Mouse (Mus musculus) macrophage (primary cell): ENCODE results near the gene Sycn. TPM values are rescaled to one million over a fixed set of nuclear protein-coding genes. Genes with fewer than 3 reads are reported as not detected.

Source experiments
- H3K27ac ChIP-seq: fragments of 350-480 bp; formaldehyde crosslinking; 2 replicates; pipeline ENCODE4 v1.9.0; 2021
- H3K36me3 ChIP-seq: fragments of 350-480 bp; formaldehyde crosslinking; 2 replicates; pipeline ENCODE4 v1.9.0; 2021; ENCODE audit errors: inconsistent target
- H3K4me3 ChIP-seq: fragments of 350-480 bp; formaldehyde crosslinking; 2 replicates; pipeline ENCODE4 v1.9.0; 2021; ENCODE audit errors: inconsistent target
- H3K79me2 ChIP-seq: fragments of 350-480 bp; formaldehyde crosslinking; 2 replicates; pipeline ENCODE4 v1.9.0; 2021; ENCODE audit errors: inconsistent target
- WGBS: methylation state at CpG from one replicate; pipeline ENCODE4 v1.1.7; 2026; ENCODE audit warnings: inconsistent platforms; ENCODE audit not compliant: missing documents; 5-methylcytosine and 5-hydroxymethylcytosine counted together
- polyA plus RNA-seq: library from polyadenylated mRNA; stranded (reverse); fragments of 250-400 nt; gene quantifications from 3 replicates; pipeline ENCODE4 v1.2.4, GENCODE M21; 2018; ENCODE audit warnings: inconsistent platforms

Sycn gene
- polyA plus RNA-seq, 1 experiment from 2014 or later = not detected

- Histone ChIP-seq H3K4me3 (no peak overlapping the region), H3K36me3 (no peaks in the 10 kb centered on the region), H3K27ac (no peak overlapping the region), H3K79me2 (no peaks in the 10 kb centered on the region)
- WGBS = 74% methylated on average over 7 of the region's 7 CpGs
These were observed 5.2 kb downstream of the Sycn start for GRCm38 (mm10) chr7:28545891-28546210.

DNA sequence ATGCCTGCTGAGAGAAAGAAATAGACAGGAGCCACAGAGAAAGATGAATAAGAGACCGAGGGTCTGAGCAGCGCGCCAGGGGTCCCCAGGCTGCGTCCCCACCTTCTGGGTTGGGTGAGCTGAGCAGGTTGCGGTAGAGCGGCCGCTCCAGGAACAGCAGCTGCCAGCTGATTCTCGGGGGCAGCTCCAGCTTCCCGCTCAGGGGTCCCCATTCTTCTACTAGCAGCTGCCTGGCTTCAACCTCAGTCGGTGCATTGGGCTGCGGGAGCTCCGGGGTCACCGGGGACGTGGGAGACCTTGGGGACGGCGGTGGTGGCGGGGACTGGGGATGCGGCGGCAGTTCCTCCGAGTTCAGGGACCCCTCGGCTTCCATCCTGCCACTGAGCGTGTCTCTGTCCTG is 6.0 kb downstream of the Sycn start:
- H3K36me3 ChIP-seq = no peaks in the 10 kb centered on the region
- no peak overlapping the region for H3K27ac ChIP-seq
- WGBS = 4% methylated on average over 22 of the region's 22 CpGs
- no peak overlapping the region for H3K4me3 ChIP-seq
- no peaks in the 10 kb centered on the region for H3K79me2 ChIP-seq

DNA sequence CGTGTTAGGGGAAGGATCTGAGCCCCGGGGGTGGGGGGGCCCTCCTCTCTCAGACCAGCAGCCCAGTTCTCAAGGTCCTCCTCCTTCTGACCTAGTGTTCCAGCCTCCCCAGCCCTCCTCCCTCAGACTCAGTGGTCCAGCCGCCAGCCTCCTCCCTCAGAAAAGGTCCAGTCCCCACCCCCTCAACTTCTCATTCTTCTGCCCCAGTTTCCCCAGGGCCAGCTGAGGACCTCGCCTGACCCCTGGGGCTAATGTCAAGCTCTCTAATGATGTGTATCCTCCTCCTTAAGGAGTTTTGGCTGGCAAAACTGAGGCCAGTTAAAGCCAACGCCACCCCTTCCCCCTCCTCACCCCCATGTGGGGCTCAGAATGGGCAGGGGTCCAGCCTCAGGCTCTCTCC is 6.5 kb downstream of the Sycn start, which contains the start of gene Nccrp1:
Gene Nccrp1 (minus strand): TSS at position 101 of the 400 bp plus-strand sequence.
- no peaks in the 10 kb centered on the region for H3K36me3 ChIP-seq
- no peaks in the 10 kb centered on the region for H3K79me2 ChIP-seq
- WGBS = 13% methylated on average over 5 of the region's 5 CpGs
- no peak within 1 kb of the TSS for H3K4me3 ChIP-seq
- no peak within 1 kb of the TSS for H3K27ac ChIP-seq

DNA sequence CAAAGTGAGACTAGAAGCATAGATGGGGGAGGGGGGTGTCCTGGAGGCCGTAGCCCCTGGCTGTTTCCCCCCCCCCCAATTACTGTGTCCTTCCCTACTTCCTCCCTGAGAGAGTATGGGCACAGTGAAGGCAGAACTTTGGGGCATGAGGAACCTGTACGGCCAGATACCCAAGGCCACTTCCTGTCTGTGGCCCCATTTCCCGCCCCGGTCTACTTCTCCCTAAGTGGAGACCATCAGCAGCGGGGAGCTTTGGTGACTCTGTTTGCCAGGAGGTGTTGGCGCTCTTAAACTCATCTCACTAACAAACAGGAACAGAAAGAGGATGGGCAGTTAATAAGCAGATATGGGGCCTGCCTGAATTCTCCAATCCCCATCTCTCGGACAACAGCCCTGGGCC is 6.9 kb downstream of the Sycn start:
- WGBS = 7% methylated on average over 7 of the region's 7 CpGs
- no peak overlapping the region for H3K27ac ChIP-seq

GRCm38 (mm10) chr7:28553076-28553475 is 12.4 kb downstream of the Sycn start:
- WGBS = 92% methylated on average over 6 of the region's 6 CpGs
- Histone ChIP-seq H3K27ac (no peak overlapping the region), H3K79me2 (no peaks in the 10 kb centered on the region), H3K4me3 (no peak overlapping the region), H3K36me3 (no peaks in the 10 kb centered on the region)

More for the DNA sequence above, 6.9 kb downstream of the Sycn start:
- H3K79me2 ChIP-seq = no peaks in the 10 kb centered on the region
- H3K36me3 ChIP-seq = no peaks in the 10 kb centered on the region
- H3K4me3 ChIP-seq = no peak overlapping the region

- peaks cover 13% of the 10 kb centered on the region; the same call in 1 of the 2 replicates for H3K36me3 ChIP-seq
- 72% methylated on average over 5 of the region's 5 CpGs for WGBS
- H3K27ac ChIP-seq = no peak overlapping the region
- H3K4me3 ChIP-seq = no peak overlapping the region
- no peaks in the 10 kb centered on the region for H3K79me2 ChIP-seq
These were observed 15.4 kb downstream of the Sycn start for GRCm38 (mm10) chr7:28555939-28556535.

- 75% methylated on average over 5 of the region's 5 CpGs for WGBS
- Histone ChIP-seq H3K36me3 (peaks cover 13% of the 10 kb centered on the region; the same call in 1 of the 2 replicates), H3K79me2 (no peaks in the 10 kb centered on the region), H3K27ac (no peak overlapping the region), H3K4me3 (no peak overlapping the region)
These were observed 16.4 kb downstream of the Sycn start for GRCm38 (mm10) chr7:28557069-28557468.

DNA sequence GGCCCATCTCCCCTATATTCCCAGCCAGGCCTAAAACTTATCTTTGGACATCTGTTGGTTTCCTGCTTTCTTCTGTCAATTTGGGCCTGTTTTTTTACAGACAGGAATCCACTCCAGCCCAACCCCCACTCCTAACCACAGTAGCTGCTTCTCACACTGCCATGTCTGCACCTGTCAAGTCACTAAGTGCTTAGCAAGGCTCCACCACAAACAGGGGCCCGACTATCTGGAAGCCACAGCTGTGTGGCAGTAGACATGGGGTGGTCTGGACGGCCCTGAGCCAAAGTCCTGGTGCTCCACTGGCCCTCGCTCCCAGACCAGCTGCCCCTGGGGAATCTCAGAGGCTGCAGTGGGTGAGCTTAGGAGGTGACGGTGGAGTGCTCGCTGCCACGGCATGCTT is 17.0 kb downstream of the Sycn start:
- WGBS = 53% methylated on average over 6 of the region's 6 CpGs
- Histone ChIP-seq H3K4me3 (no peak overlapping the region), H3K79me2 (no peaks in the 10 kb centered on the region), H3K27ac (no peak overlapping the region), H3K36me3 (peaks cover 19% of the 10 kb centered on the region; the same call in 1 of the 2 replicates)

DNA sequence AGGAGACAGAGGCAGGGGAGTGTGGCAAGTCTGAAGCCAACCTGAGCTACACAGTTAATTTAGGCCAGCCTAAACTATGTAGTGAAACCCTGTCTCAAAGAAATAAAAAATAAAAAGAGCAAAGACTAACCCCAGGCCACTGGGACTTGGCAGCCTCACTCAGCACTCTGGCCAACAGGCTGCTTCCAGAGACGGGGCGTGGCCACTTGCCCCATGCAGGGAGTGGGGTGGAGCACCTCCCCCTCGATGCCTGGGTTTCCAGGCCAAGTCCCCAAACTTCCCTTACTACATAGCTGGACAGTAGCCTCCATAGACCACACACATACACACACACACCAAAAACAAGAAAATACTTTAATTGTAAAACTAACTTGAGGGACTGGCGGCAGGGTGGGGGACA is 17.8 kb downstream of the Sycn start:
- no peaks in the 10 kb centered on the region for H3K79me2 ChIP-seq
- 73% methylated on average over 4 of the region's 4 CpGs for WGBS
- peaks cover 26% of the 10 kb centered on the region; the same call in 1 of the 2 replicates for H3K36me3 ChIP-seq
- no peak overlapping the region for H3K27ac ChIP-seq
- no peak overlapping the region for H3K4me3 ChIP-seq

- Histone ChIP-seq H3K36me3 (peaks cover 37% of the 10 kb centered on the region; the same call in 1 of the 2 replicates), H3K4me3 (no peak overlapping the region), H3K27ac (no peak overlapping the region), H3K79me2 (no peaks in the 10 kb centered on the region)
- WGBS = 92% methylated on average over 10 of the region's 10 CpGs
These were observed 20.2 kb downstream of the Sycn start for GRCm38 (mm10) chr7:28560856-28561255.

DNA sequence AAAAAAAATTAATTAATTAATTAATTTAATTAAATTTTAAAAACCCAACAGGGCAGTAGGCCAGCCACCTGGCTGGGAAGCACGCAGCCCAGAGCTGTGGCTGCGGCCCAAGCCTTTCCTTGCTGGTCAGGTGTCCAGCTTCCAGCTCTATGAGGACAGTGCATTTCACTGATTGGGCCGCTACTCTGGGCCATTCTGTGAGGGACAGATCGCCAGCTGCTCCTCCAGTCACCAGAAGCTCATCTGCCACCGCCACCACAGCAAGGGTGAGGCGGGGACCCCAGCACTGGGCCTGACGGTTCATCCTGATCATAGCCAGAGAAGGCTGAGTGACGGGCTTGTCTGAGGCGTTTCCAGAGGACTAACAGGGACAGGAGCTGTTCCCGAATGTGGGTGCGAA is 21.3 kb downstream of the Sycn start:
- no peak overlapping the region for H3K27ac ChIP-seq
- peaks cover 48% of the 10 kb centered on the region; the same call in 1 of the 2 replicates for H3K36me3 ChIP-seq
- H3K4me3 ChIP-seq = no peak overlapping the region
- 98% methylated on average over 11 of the region's 11 CpGs for WGBS
- no peaks in the 10 kb centered on the region for H3K79me2 ChIP-seq

DNA sequence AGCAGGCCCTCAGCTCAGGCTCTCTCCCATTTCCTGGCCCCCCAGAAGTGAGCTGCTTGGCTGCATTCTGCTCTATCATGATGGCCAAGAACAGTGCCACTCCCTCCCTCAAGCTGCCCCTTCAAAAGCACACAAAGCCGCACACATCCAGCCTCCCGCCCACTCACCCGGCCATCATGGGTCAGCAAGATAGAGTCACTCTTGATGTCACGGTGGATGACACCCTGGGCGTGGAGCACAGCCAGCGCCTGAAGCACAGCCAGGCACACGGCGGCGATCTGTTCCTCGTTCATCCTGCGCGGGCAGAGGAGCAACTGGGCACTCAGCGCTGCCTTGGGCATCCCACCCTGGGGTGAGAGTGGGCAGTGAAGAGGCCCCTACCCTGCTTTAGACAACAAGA is 21.7 kb downstream of the Sycn start:
- no peak overlapping the region for H3K4me3 ChIP-seq
- no peak overlapping the region for H3K27ac ChIP-seq
- H3K36me3 ChIP-seq = peaks cover 52% of the 10 kb centered on the region; the same call in 1 of the 2 replicates
- no peaks in the 10 kb centered on the region for H3K79me2 ChIP-seq
- WGBS = 93% methylated on average over 13 of the region's 13 CpGs

DNA sequence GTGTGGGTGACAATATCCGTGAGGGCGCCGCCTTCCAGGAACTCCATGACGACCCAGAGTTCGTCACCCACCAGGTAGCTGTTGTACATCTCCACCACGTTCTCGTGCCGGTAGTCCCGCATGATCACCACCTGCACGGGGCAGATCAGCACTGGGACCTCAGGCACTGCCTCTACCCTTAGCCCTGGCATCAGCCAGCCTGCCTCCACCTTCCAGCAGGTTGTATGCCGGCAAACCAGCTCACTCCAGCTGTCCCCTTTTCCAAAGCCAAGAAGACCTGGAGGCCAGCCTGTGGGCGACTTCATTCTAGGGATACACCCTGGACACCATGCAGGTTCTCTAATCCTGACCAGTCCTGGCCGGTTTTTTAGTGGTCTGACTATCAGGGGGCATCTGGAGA is 22.3 kb downstream of the Sycn start:
- peaks cover 57% of the 10 kb centered on the region; the same call in 1 of the 2 replicates for H3K36me3 ChIP-seq
- H3K79me2 ChIP-seq = no peaks in the 10 kb centered on the region
- 95% methylated on average over 13 of the region's 13 CpGs for WGBS
- H3K4me3 ChIP-seq = no peak overlapping the region
- H3K27ac ChIP-seq = no peak overlapping the region

DNA sequence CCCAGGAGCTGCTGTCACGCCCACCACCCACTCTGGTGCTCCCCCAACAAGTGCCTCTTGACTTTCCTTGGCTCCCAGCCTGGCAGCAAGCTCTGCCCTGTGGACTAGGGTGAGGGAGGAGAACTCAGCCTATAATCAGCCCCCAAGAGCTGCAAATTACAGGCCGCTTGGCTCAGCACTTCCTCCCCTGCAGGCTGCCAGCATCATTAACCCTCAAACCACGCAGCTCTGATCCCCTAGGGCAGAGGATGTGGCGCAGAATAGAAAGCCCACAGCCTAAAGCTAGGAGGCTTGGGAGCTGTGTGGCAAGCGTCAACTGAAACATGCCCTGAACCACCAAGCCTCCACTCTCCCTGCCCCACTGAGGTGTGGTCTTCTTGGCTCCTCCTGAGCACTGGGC is 24.7 kb downstream of the Sycn start:
- Histone ChIP-seq H3K79me2 (no peaks in the 10 kb centered on the region), H3K36me3 (peaks cover 48% of the 10 kb centered on the region; the same call in 1 of the 2 replicates), H3K27ac (no peak overlapping the region), H3K4me3 (no peak overlapping the region)
- WGBS = 68% methylated on average over 5 of the region's 5 CpGs

GRCm38 (mm10) chr7:28567539-28567938 is 26.9 kb downstream of the Sycn start:
- Histone ChIP-seq H3K36me3 (peaks cover 39% of the 10 kb centered on the region; the same call in 1 of the 2 replicates), H3K79me2 (no peaks in the 10 kb centered on the region; the same call in 1 of the 2 replicates), H3K4me3 (no peak overlapping the region), H3K27ac (no peak overlapping the region)
- 75% methylated on average over 4 of the region's 4 CpGs for WGBS

DNA sequence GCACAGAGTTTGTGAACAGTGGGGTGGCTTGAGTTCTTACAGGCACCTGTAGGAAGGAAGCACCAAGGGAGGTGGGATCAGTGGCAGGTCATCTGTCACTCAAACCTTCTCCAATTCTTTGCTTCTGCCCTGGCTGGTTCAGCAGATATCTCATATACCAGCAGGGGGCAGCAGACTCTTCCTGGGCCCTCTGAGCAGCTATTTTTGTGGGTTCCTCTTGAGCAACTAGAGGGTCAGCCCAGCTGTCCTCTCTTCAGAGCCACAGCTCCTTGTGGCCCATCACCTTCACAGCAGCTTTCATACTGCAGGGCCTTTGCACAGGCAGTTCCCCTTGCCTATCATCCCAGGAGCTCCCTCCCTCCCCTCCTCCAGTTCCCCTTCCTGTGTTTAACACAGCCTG is 27.6 kb downstream of the Sycn start:
- Histone ChIP-seq H3K36me3 (peaks cover 32% of the 10 kb centered on the region; the same call in 1 of the 2 replicates), H3K79me2 (peaks cover 4% of the 10 kb centered on the region; the same call in 1 of the 2 replicates), H3K27ac (no peak overlapping the region), H3K4me3 (no peak overlapping the region)
